Mouse (Mus musculus) lung, postnatal 0 days (tissue): ENCODE data around the gene Tpp2.

Experiments
- CTCF ChIP-seq: IDR thresholded peaks from 2 replicates; pipeline ENCODE4 v1.5.1; 2016; ENCODE audit warnings: antibody characterized with exemption, mild to moderate bottlenecking
- EP300 ChIP-seq: IDR thresholded peaks from 2 replicates; pipeline ENCODE4 v1.6.1; 2016; ENCODE audit warnings: antibody characterized with exemption, mild to moderate bottlenecking, control low read depth

DNA sequence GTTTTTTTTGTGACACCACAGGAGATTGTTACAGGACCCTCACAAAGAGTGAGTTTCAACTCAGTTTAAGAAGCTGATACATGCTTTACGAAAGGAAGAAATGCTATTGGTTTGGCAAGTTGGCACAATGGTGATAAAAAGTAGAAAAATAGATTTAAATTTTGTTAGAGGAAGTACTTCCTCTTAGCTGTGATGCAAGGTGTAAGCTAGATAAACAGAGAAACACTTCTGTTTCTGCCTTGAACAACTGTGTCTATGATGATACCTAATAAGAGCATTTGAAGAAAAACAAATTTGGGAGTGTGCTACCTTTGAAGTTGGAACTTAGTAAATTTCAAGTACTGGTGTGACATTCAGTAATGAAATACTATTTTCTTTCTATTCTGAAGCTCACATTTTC lies 5.9 kb downstream of the Tpp2 start:
- TF ChIP-seq CTCF, result no peak
- TF ChIP-seq EP300, result no peak
